Mouse (Mus musculus) stomach, postnatal 0 days (tissue): ENCODE results near the gene Pcdh9. TPM values are rescaled to one million over a fixed set of nuclear protein-coding genes. Genes with fewer than 3 reads are reported as not detected.

Source experiments
- ATAC-seq: fragments of 200-750 bp; cut with Nextera tagmentation; 2 replicates; pipeline ENCODE4 v1.8.0; 2017; ENCODE audit not compliant: low FRiP score, low TSS enrichment
- DNase-seq: peaks from one replicate; pipeline ENCODE4 v3.0.0-alpha.2; 2016; ENCODE audit warnings: low spot score
- H3K27ac ChIP-seq: fragments of 300-500 bp; sonication (generic); replicated peaks from 2 replicates; pipeline ENCODE4 v1.5.1; 2014; ENCODE audit warnings: mild to moderate bottlenecking, control low read depth
- H3K27me3 ChIP-seq: fragments of 300-500 bp; sonication (generic); 2 replicates; pipeline ENCODE4 v1.6.1; 2014; ENCODE audit warnings: low read length; ENCODE audit not compliant: control insufficient read depth, insufficient read depth
- H3K36me3 ChIP-seq: fragments of 300-500 bp; sonication (generic); 2 replicates; pipeline ENCODE4 v1.6.1; 2014; ENCODE audit warnings: low read length, mixed read lengths; ENCODE audit not compliant: control insufficient read depth, insufficient read depth
- H3K4me1 ChIP-seq: fragments of 300-500 bp; sonication (generic); replicated peaks from 2 replicates; pipeline ENCODE4 v1.6.1; 2014; ENCODE audit warnings: antibody characterized with exemption; ENCODE audit not compliant: control insufficient read depth, insufficient read depth
- H3K4me2 ChIP-seq: fragments of 300-500 bp; sonication (generic); replicated peaks from 2 replicates; pipeline ENCODE4 v1.6.1; 2014; ENCODE audit warnings: low read depth, mild to moderate bottlenecking, control low read depth, moderate library complexity
- H3K4me3 ChIP-seq: fragments of 300-500 bp; sonication (generic); 2 replicates; pipeline ENCODE4 v1.5.1; 2014; ENCODE audit warnings: low read depth, low read length, control low read depth
- H3K9ac ChIP-seq: fragments of 300-500 bp; sonication (generic); 2 replicates; pipeline ENCODE4 v1.6.1; 2014; ENCODE audit warnings: mild to moderate bottlenecking, low read length, control low read depth, mixed read lengths
- H3K9me3 ChIP-seq: fragments of 300-500 bp; sonication (generic); 2 replicates; pipeline ENCODE4 v1.6.1; 2016; ENCODE audit warnings: low read length; ENCODE audit not compliant: control insufficient read depth
- CTCF ChIP-seq: IDR thresholded peaks from 2 replicates; pipeline ENCODE4 v1.5.1; 2016; ENCODE audit warnings: antibody characterized with exemption, low read depth, mild to moderate bottlenecking, moderate library complexity
- EP300 ChIP-seq: optimal IDR thresholded peaks from 2 replicates; pipeline ENCODE3; 2016; ENCODE audit warnings: antibody characterized with exemption
- WGBS: fragments of 180-500 bp; shearing (Covaris S2); extraction: QIAGEN DNeasy Blood & Tissue Kit; methylation state at CpG from one replicate; pipeline ENCODE4 v1.1.7; 2014; 5-methylcytosine and 5-hydroxymethylcytosine counted together
- polyA plus RNA-seq: library from polyadenylated mRNA; unstranded; fragments of >200 nt; fragmentation: Nextera tagmentation; extraction: Ambion mirVana; gene quantifications from 2 replicates; pipeline ENCODE4 v1.2.1, GENCODE M21; 2015

The Pcdh9 gene
- polyA plus RNA-seq, 1 experiment from 2014 or later: 4.0 TPM

GRCm38 (mm10) chr14:93441852-93442251, 448.6 kb downstream of the Pcdh9 start:
- Histone ChIP-seq H3K9me3 (no peaks in the 10 kb centered on the region), H3K27me3 (no peaks in the 10 kb centered on the region), H3K36me3 (no peaks in the 10 kb centered on the region), H3K4me1 (no peaks in the 10 kb centered on the region), H3K4me2 (no peak overlapping the region), H3K27ac (no peak overlapping the region), H3K9ac (no peak overlapping the region), H3K4me3 (no peak overlapping the region)
- 84% methylated on average over 2 of the region's 2 CpGs for WGBS
- ATAC-seq (no peak), DNase-seq (no peak)
- no peak for TF ChIP-seq EP300
- TF ChIP-seq CTCF: no peak

GRCm38 (mm10) chr14:93437226-93437625, 453.3 kb downstream of the Pcdh9 start:
- H3K27me3 ChIP-seq: no peaks in the 10 kb centered on the region
- no peak overlapping the region for H3K4me3 ChIP-seq
- H3K4me1 ChIP-seq: no peaks in the 10 kb centered on the region
- H3K36me3 ChIP-seq: no peaks in the 10 kb centered on the region
- H3K9ac ChIP-seq: no peak overlapping the region
- no peak overlapping the region for H3K4me2 ChIP-seq
- no peak for TF ChIP-seq CTCF
- TF ChIP-seq EP300: no peak
- H3K27ac ChIP-seq: no peak overlapping the region
- ATAC-seq: no peak
- no peaks in the 10 kb centered on the region for H3K9me3 ChIP-seq
- DNase-seq: no peak
- 27% methylated on average over 1 of the region's 1 CpGs for whole genome bisulfite sequencing

- Histone ChIP-seq H3K4me3 (no peak overlapping the region), H3K9me3 (no peaks in the 10 kb centered on the region), H3K4me2 (no peak overlapping the region), H3K4me1 (no peaks in the 10 kb centered on the region), H3K9ac (no peak overlapping the region), H3K36me3 (no peaks in the 10 kb centered on the region), H3K27me3 (no peaks in the 10 kb centered on the region), H3K27ac (no peak overlapping the region)
- TF ChIP-seq EP300 (no peak), CTCF (no peak)
- WGBS: 60% methylated on average over 3 of the region's 3 CpGs
- ATAC-seq: no peak
- DNase-seq: no peak
Observed at GRCm38 (mm10) chr14:93416752-93417151, 473.7 kb downstream of the Pcdh9 start.

GRCm38 (mm10) chr14:93415496-93415895, 475.0 kb downstream of the Pcdh9 start:
- Histone ChIP-seq H3K9ac (no peak overlapping the region), H3K4me1 (no peaks in the 10 kb centered on the region), H3K9me3 (no peaks in the 10 kb centered on the region), H3K27me3 (no peaks in the 10 kb centered on the region), H3K27ac (no peak overlapping the region), H3K4me3 (no peak overlapping the region), H3K36me3 (no peaks in the 10 kb centered on the region), H3K4me2 (no peak overlapping the region)
- ATAC-seq (no peak), DNase-seq (no peak)
- TF ChIP-seq CTCF: no peak
- no peak for TF ChIP-seq EP300
- WGBS: 83% methylated on average over 2 of the region's 2 CpGs

GRCm38 (mm10) chr14:93409314-93409713, 481.2 kb downstream of the Pcdh9 start:
- no peak overlapping the region for H3K9ac ChIP-seq
- TF ChIP-seq EP300 (no peak), CTCF (no peak)
- no peaks in the 10 kb centered on the region for H3K4me1 ChIP-seq
- DNase-seq (no peak), ATAC-seq (no peak)
- H3K9me3 ChIP-seq: no peaks in the 10 kb centered on the region
- H3K4me2 ChIP-seq: no peak overlapping the region
- no peak overlapping the region for H3K27ac ChIP-seq
- H3K36me3 ChIP-seq: no peaks in the 10 kb centered on the region
- H3K27me3 ChIP-seq: no peaks in the 10 kb centered on the region
- 73% methylated on average over 1 of the region's 1 CpGs for WGBS
- no peak overlapping the region for H3K4me3 ChIP-seq

- Histone ChIP-seq H3K4me3 (no peak overlapping the region), H3K9ac (no peak overlapping the region), H3K36me3 (no peaks in the 10 kb centered on the region), H3K27ac (no peak overlapping the region), H3K4me1 (no peaks in the 10 kb centered on the region), H3K4me2 (no peak overlapping the region), H3K27me3 (no peaks in the 10 kb centered on the region), H3K9me3 (no peaks in the 10 kb centered on the region)
- no peak for TF ChIP-seq CTCF
- no peak for TF ChIP-seq EP300
- WGBS: 87% methylated on average over 5 of the region's 5 CpGs
- ATAC-seq: no peak
- no peak for DNase-seq
Observed at GRCm38 (mm10) chr14:93407747-93408146, 482.7 kb downstream of the Pcdh9 start.
